Mouse (Mus musculus) neural tube, embryonic 12.5 days (tissue): Measurements from ENCODE around the gene Il1b. TPM values are rescaled to one million over a fixed set of nuclear protein-coding genes. Genes with fewer than 3 reads are reported as not detected.

ENCODE experiments used
- ATAC-seq: fragments of 200-750 bp; cut with Nextera tagmentation; 2 replicates; pipeline ENCODE4 v1.8.0; 2017; ENCODE audit warnings: low read depth, mild to moderate bottlenecking, moderate TSS enrichment, moderate library complexity; ENCODE audit not compliant: low FRiP score
- H3K27ac ChIP-seq: fragments of 300-500 bp; sonication (generic); 2 replicates; pipeline ENCODE4 v1.5.1; 2016
- H3K27me3 ChIP-seq: fragments of 300-500 bp; sonication (generic); replicated peaks from 2 replicates; pipeline ENCODE4 v1.6.1; 2016; ENCODE audit warnings: mild to moderate bottlenecking
- H3K36me3 ChIP-seq: fragments of 300-500 bp; sonication (generic); 2 replicates; pipeline ENCODE4 v1.6.1; 2016; ENCODE audit warnings: mild to moderate bottlenecking
- H3K4me1 ChIP-seq: fragments of 300-500 bp; sonication (generic); 2 replicates; pipeline ENCODE4 v1.6.1; 2016
- H3K4me2 ChIP-seq: fragments of 300-500 bp; sonication (generic); replicated peaks from 2 replicates; pipeline ENCODE4 v1.6.1; 2016; ENCODE audit warnings: mild to moderate bottlenecking
- H3K4me3 ChIP-seq: fragments of 300-500 bp; sonication (generic); 2 replicates; pipeline ENCODE4 v1.5.1; 2016
- H3K9ac ChIP-seq: fragments of 300-500 bp; sonication (generic); 2 replicates; pipeline ENCODE4 v1.6.1; 2016; ENCODE audit warnings: mild to moderate bottlenecking
- H3K9me3 ChIP-seq: fragments of 300-500 bp; sonication (generic); 2 replicates; pipeline ENCODE4 v1.6.1; 2016; ENCODE audit warnings: mild to moderate bottlenecking
- WGBS: fragments of 180-500 bp; shearing (Covaris S2); methylation state at CpG from one replicate; pipeline ENCODE4 v1.1.7; 2016; 5-methylcytosine and 5-hydroxymethylcytosine counted together
- polyA plus RNA-seq: library from polyadenylated mRNA; unstranded; fragments of >200 nt; fragmentation: Nextera tagmentation; extraction: Ambion mirVana; gene quantifications from 2 replicates; pipeline ENCODE4 v1.2.1, GENCODE M21; 2016

Gene Il1b
- polyA plus RNA-seq, 1 experiment from 2014 or later, result not detected

GRCm38 (mm10) chr2:129393524-129393923, 22.6 kb upstream of the Il1b start:
- no peak for ATAC-seq

GRCm38 (mm10) chr2:129390161-129390560, 19.2 kb upstream of the Il1b start:
- no peak overlapping the region for H3K4me3 ChIP-seq
- H3K27ac ChIP-seq, result no peak overlapping the region
- no peaks in the 10 kb centered on the region for H3K27me3 ChIP-seq
- no peaks in the 10 kb centered on the region for H3K9me3 ChIP-seq
- 85% methylated on average over 5 of the region's 5 CpGs for WGBS
- no peak overlapping the region for H3K4me2 ChIP-seq
- H3K4me1 ChIP-seq, result no peaks in the 10 kb centered on the region
- H3K9ac ChIP-seq, result no peak overlapping the region
- no peak for ATAC-seq
- no peaks in the 10 kb centered on the region for H3K36me3 ChIP-seq

More at GRCm38 (mm10) chr2:129393524-129393923, 22.6 kb upstream of the Il1b start:
- Histone ChIP-seq H3K9ac (no peak overlapping the region), H3K4me1 (no peaks in the 10 kb centered on the region), H3K9me3 (no peaks in the 10 kb centered on the region), H3K36me3 (no peaks in the 10 kb centered on the region), H3K4me3 (no peak overlapping the region), H3K27ac (no peak overlapping the region), H3K27me3 (no peaks in the 10 kb centered on the region), H3K4me2 (no peak overlapping the region)
- whole genome bisulfite sequencing, result 31% methylated on average over 6 of the region's 6 CpGs

- 68% methylated on average over 2 of the region's 2 CpGs for WGBS
- Histone ChIP-seq H3K4me1 (no peaks in the 10 kb centered on the region), H3K36me3 (no peaks in the 10 kb centered on the region), H3K9me3 (no peaks in the 10 kb centered on the region), H3K27me3 (no peaks in the 10 kb centered on the region), H3K4me3 (no peak overlapping the region), H3K9ac (no peak overlapping the region), H3K4me2 (no peak overlapping the region), H3K27ac (no peak overlapping the region)
- no peak for ATAC-seq
Measured at GRCm38 (mm10) chr2:129389323-129389722, 18.4 kb upstream of the Il1b start.

GRCm38 (mm10) chr2:129385331-129385730, 14.4 kb upstream of the Il1b start:
- H3K4me3 ChIP-seq, result no peak overlapping the region
- no peaks in the 10 kb centered on the region for H3K4me1 ChIP-seq
- no peak for ATAC-seq
- 87% methylated on average over 3 of the region's 3 CpGs for WGBS
- no peaks in the 10 kb centered on the region for H3K27me3 ChIP-seq
- no peaks in the 10 kb centered on the region for H3K9me3 ChIP-seq
- no peak overlapping the region for H3K27ac ChIP-seq
- no peak overlapping the region for H3K4me2 ChIP-seq
- no peaks in the 10 kb centered on the region for H3K36me3 ChIP-seq
- no peak overlapping the region for H3K9ac ChIP-seq

- no peak overlapping the region for H3K4me2 ChIP-seq
- no peak for ATAC-seq
- no peaks in the 10 kb centered on the region for H3K9me3 ChIP-seq
- no peak overlapping the region for H3K4me3 ChIP-seq
- H3K27ac ChIP-seq, result no peak overlapping the region
- no peaks in the 10 kb centered on the region for H3K36me3 ChIP-seq
- H3K9ac ChIP-seq, result no peak overlapping the region
- H3K27me3 ChIP-seq, result no peaks in the 10 kb centered on the region
- 87% methylated on average over 8 of the region's 8 CpGs for WGBS
- H3K4me1 ChIP-seq, result no peaks in the 10 kb centered on the region
Measured at GRCm38 (mm10) chr2:129384272-129384660, 13.3 kb upstream of the Il1b start.

GRCm38 (mm10) chr2:129383512-129384271, 12.8 kb upstream of the Il1b start:
- Histone ChIP-seq H3K36me3 (no peaks in the 10 kb centered on the region), H3K27ac (no peak overlapping the region), H3K4me3 (no peak overlapping the region), H3K4me2 (no peak overlapping the region), H3K4me1 (no peaks in the 10 kb centered on the region), H3K9ac (no peak overlapping the region), H3K27me3 (no peaks in the 10 kb centered on the region), H3K9me3 (no peaks in the 10 kb centered on the region)
- ATAC-seq, result no peak
- WGBS, result 92% methylated on average over 8 of the region's 8 CpGs

- Histone ChIP-seq H3K36me3 (no peaks in the 10 kb centered on the region), H3K9me3 (no peaks in the 10 kb centered on the region), H3K27ac (no peak overlapping the region), H3K4me2 (no peak overlapping the region), H3K4me3 (no peak overlapping the region), H3K27me3 (no peaks in the 10 kb centered on the region), H3K4me1 (no peaks in the 10 kb centered on the region), H3K9ac (no peak overlapping the region)
- ATAC-seq, result no peak
- WGBS, result 85% methylated on average over 5 of the region's 5 CpGs
Measured at GRCm38 (mm10) chr2:129380746-129381474, 10.0 kb upstream of the Il1b start.

GRCm38 (mm10) chr2:129380211-129380610, 9.3 kb upstream of the Il1b start:
- no peak overlapping the region for H3K27ac ChIP-seq
- no peak overlapping the region for H3K4me2 ChIP-seq
- no peaks in the 10 kb centered on the region for H3K4me1 ChIP-seq
- no peaks in the 10 kb centered on the region for H3K9me3 ChIP-seq
- WGBS, result 73% methylated on average over 5 of the region's 5 CpGs
- ATAC-seq, result no peak
- no peaks in the 10 kb centered on the region for H3K36me3 ChIP-seq
- no peak overlapping the region for H3K9ac ChIP-seq
- H3K27me3 ChIP-seq, result no peaks in the 10 kb centered on the region
- no peak overlapping the region for H3K4me3 ChIP-seq

GRCm38 (mm10) chr2:129373307-129373706, 2.4 kb upstream of the Il1b start:
- no peaks in the 10 kb centered on the region for H3K36me3 ChIP-seq
- 83% methylated on average over 4 of the region's 4 CpGs for WGBS
- no peaks in the 10 kb centered on the region for H3K27me3 ChIP-seq
- H3K9ac ChIP-seq, result no peak overlapping the region
- no peaks in the 10 kb centered on the region for H3K9me3 ChIP-seq
- no peak overlapping the region for H3K4me2 ChIP-seq
- H3K27ac ChIP-seq, result no peak overlapping the region
- ATAC-seq, result no peak
- no peak overlapping the region for H3K4me3 ChIP-seq
- no peaks in the 10 kb centered on the region for H3K4me1 ChIP-seq

- no peak for ATAC-seq
- no peak overlapping the region for H3K27ac ChIP-seq
- H3K27me3 ChIP-seq, result no peaks in the 10 kb centered on the region
- H3K4me2 ChIP-seq, result no peak overlapping the region
- H3K4me3 ChIP-seq, result no peak overlapping the region
- H3K36me3 ChIP-seq, result no peaks in the 10 kb centered on the region
- 83% methylated on average over 3 of the region's 3 CpGs for WGBS
- no peaks in the 10 kb centered on the region for H3K4me1 ChIP-seq
- no peak overlapping the region for H3K9ac ChIP-seq
- no peaks in the 10 kb centered on the region for H3K9me3 ChIP-seq
Measured at GRCm38 (mm10) chr2:129369615-129370014, 1.3 kb downstream of the Il1b start.

- ATAC-seq, result no peak
- Histone ChIP-seq H3K27me3 (no peaks in the 10 kb centered on the region), H3K9me3 (no peaks in the 10 kb centered on the region), H3K27ac (no peak overlapping the region), H3K4me2 (no peak overlapping the region), H3K9ac (no peak overlapping the region), H3K36me3 (no peaks in the 10 kb centered on the region), H3K4me3 (no peak overlapping the region), H3K4me1 (no peaks in the 10 kb centered on the region)
- 95% methylated on average over 5 of the region's 5 CpGs for WGBS
Measured at GRCm38 (mm10) chr2:129368795-129369194, 2.1 kb downstream of the Il1b start.

- H3K36me3 ChIP-seq, result no peaks in the 10 kb centered on the region
- no peaks in the 10 kb centered on the region for H3K9me3 ChIP-seq
- no peak overlapping the region for H3K27ac ChIP-seq
- no peaks in the 10 kb centered on the region for H3K27me3 ChIP-seq
- ATAC-seq, result no peak
- 82% methylated on average over 2 of the region's 2 CpGs for WGBS
- H3K4me2 ChIP-seq, result no peak overlapping the region
- no peaks in the 10 kb centered on the region for H3K4me1 ChIP-seq
- no peak overlapping the region for H3K4me3 ChIP-seq
- H3K9ac ChIP-seq, result no peak overlapping the region
Measured at GRCm38 (mm10) chr2:129368106-129368505, 2.8 kb downstream of the Il1b start.

- no peaks in the 10 kb centered on the region for H3K4me1 ChIP-seq
- no peak for ATAC-seq
- H3K27ac ChIP-seq, result no peak overlapping the region
- H3K4me2 ChIP-seq, result no peak overlapping the region
- H3K4me3 ChIP-seq, result no peak overlapping the region
- H3K36me3 ChIP-seq, result no peaks in the 10 kb centered on the region
- no peaks in the 10 kb centered on the region for H3K9me3 ChIP-seq
- H3K9ac ChIP-seq, result no peak overlapping the region
- 92% methylated on average over 5 of the region's 5 CpGs for WGBS
- no peaks in the 10 kb centered on the region for H3K27me3 ChIP-seq
Measured at GRCm38 (mm10) chr2:129367246-129367645, 3.7 kb downstream of the Il1b start.
